In the genomic region with DNA sequence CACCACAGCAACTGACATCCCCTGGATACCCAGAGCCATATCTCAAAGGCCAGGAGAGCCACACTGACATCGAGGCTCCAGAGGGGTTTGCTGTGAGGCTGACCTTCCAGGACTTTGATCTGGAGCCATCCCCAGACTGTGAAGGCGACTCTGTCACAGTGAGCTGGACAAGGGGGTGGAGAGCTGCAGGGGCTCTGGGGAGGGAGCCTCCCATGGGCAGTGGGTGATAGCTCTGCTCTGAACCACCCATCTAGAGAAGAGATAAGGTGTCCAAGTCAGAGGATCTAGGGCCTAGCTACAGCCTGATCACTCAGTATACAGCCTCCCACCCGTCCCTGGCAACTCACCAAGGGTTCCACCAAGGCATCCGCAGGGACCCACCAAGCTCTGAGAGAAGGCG, we compare ENCODE assay signal across 11 mouse cellular contexts. TPM values are rescaled to one million over a fixed set of nuclear protein-coding genes. Genes with fewer than 3 reads are reported as not detected.
DNase-seq lines count a peak whose midpoint lies in the region; ATAC-seq lines count a peak whose summit lies in the region.
"Had no signal": no experiment of that assay in that cellular context is flagged by ENCODE, and none has a peak within 500 bp of the region (broad histone marks: within the 10 kb centered on the region; RNA-seq: fewer than 3 reads in every experiment).

No protein-coding gene starts in this region.

- DNase-seq in adrenal gland, adult 2 months: peak; percentile 63
- no peak for DNase-seq in adrenal gland, adult 18-20 months (ENCODE audit: low spot score in 2 of 2)
- DNase-seq in kidney, adult 18-20 months: no peak
- no peak for DNase-seq in liver, embryonic 13.5 days
- DNase-seq in right cerebral cortex, adult 18-20 months: no peak
- no peak for DNase-seq in embryo, embryonic 10 days (ENCODE audit: low spot score)
- DNase-seq: lung, adult 18-20 months had no signal

- ATAC-seq in kidney, embryonic 16.5 days (ENCODE audit: low FRiP score, low TSS enrichment): peak; percentile 17; the same call in 1 of the 2 replicates
- ATAC-seq in liver, embryonic 13.5 days (ENCODE audit: low read depth): peak; percentile 56

- no peaks in the 10 kb centered on the region; the same call in 1 of the 2 replicates for H3K9me3 ChIP-seq in kidney, embryonic 16.5 days (ENCODE audit: low read length)
- H3K9me3 ChIP-seq in liver, embryonic 13.5 days (replicated peaks): no peaks in the 10 kb centered on the region
- H3K9me3 ChIP-seq: heart, embryonic 13.5 days had no signal

- H3K27me3 ChIP-seq in kidney, embryonic 16.5 days (ENCODE audit: insufficient read depth, low read length): no peaks in the 10 kb centered on the region
- no peaks in the 10 kb centered on the region for H3K27me3 ChIP-seq in liver, embryonic 13.5 days
- H3K27me3 ChIP-seq: heart, embryonic 13.5 days had no signal

- H3K4me3 ChIP-seq in kidney, embryonic 16.5 days (ENCODE audit: low read length): no peak overlapping the region
- peak overlapping the region; percentile 15; the same call in 1 of the 2 replicates for H3K4me3 ChIP-seq in brown adipose tissue, adult 24 weeks (ENCODE audit: insufficient read depth, low read depth, low read length)
- peak overlapping the region; percentile 12 for H3K4me3 ChIP-seq in liver, embryonic 13.5 days (replicated peaks)
- H3K4me3 ChIP-seq: heart, embryonic 13.5 days had no signal

- H3K4me2 ChIP-seq in kidney, embryonic 16.5 days (replicated peaks; ENCODE audit: low read depth, low read length): no peak overlapping the region
- H3K4me2 ChIP-seq in liver, embryonic 13.5 days: peak overlapping the region; percentile 47
- H3K4me2 ChIP-seq: heart, embryonic 13.5 days had no signal

- 52% methylated on average over 5 of the region's 5 CpGs for WGBS in kidney, embryonic 16.5 days
- 45% methylated on average over 5 of the region's 5 CpGs for WGBS in liver, embryonic 13.5 days (ENCODE audit: insufficient replicate concordance)

- no peaks in the 10 kb centered on the region for H3K36me3 ChIP-seq in kidney, embryonic 16.5 days (ENCODE audit: insufficient read depth, low read length)
- H3K36me3 ChIP-seq in liver, embryonic 13.5 days: no peaks in the 10 kb centered on the region
- H3K36me3 ChIP-seq: heart, embryonic 13.5 days had no signal

- 0 out of 2 replicates have a peak overlapping the region, but pooled peaks have one; percentile 27 for H3K27ac ChIP-seq in kidney, embryonic 16.5 days (ENCODE audit: low read length)
- H3K27ac ChIP-seq in brown adipose tissue, adult 24 weeks (replicated peaks; ENCODE audit: low read depth, low read length): peak overlapping the region; percentile 84
- H3K27ac ChIP-seq in liver, embryonic 13.5 days: peak overlapping the region; percentile 80
- H3K27ac ChIP-seq: heart, embryonic 13.5 days had no signal

- H3K4me1 ChIP-seq in kidney, embryonic 16.5 days (ENCODE audit: insufficient read depth, low read length): peaks cover 4% of the 10 kb centered on the region; the same call in 1 of the 2 replicates
- peaks cover 6% of the 10 kb centered on the region for H3K4me1 ChIP-seq in brown adipose tissue, adult 24 weeks (ENCODE audit: control insufficient read depth, insufficient read depth, insufficient read length, low read length)
- peaks cover 29% of the 10 kb centered on the region for H3K4me1 ChIP-seq in liver, embryonic 13.5 days (replicated peaks)

- H3K9ac ChIP-seq in kidney, embryonic 16.5 days (replicated peaks; ENCODE audit: low read length): no peak overlapping the region
- peak overlapping the region; percentile 50 for H3K9ac ChIP-seq in liver, embryonic 13.5 days
- H3K9ac ChIP-seq: heart, embryonic 13.5 days had no signal

RNA-seq across cellular contexts. Expression of a gene that starts 1.0 kb away (rescaled TPM):
- total RNA-seq in adrenal gland, adult 2 months (2021): 10 to 100 TPM; 20.6 to 22.0 TPM
- 11.2 and 13.4 TPM in 2 replicates for polyA plus RNA-seq in adrenal gland, adult 2 months (2012; rRNA removed)
- total RNA-seq in adrenal gland, adult 18-20 months (2021): 10 to 100 TPM; 22.7 to 22.8 TPM
- 1.8 and 2.2 TPM in 2 replicates for polyA plus RNA-seq in kidney, embryonic 16.5 days (2015; fragmentation: Nextera tagmentation; extraction: Ambion mirVana)
- polyA plus RNA-seq in brown adipose tissue, adult 24 weeks (2012; ENCODE audit: insufficient read depth, insufficient read length, missing spikeins): 15.6 and 18.9 TPM in 2 replicates
- polyA plus RNA-seq in liver, embryonic 13.5 days (2015; fragmentation: Nextera tagmentation; extraction: Ambion mirVana): 6.1 and 7.0 TPM in 2 replicates

RNA-seq across cellular contexts. Expression of a gene that starts 18.3 kb away (rescaled TPM):
- total RNA-seq in adrenal gland, adult 2 months (2021): 10 to 100 TPM; 48.6 to 68.2 TPM
- polyA plus RNA-seq in adrenal gland, adult 2 months (2012; rRNA removed): 20.3 and 27.2 TPM in 2 replicates
- total RNA-seq in adrenal gland, adult 18-20 months (2021): 10 to 100 TPM; 45.4 to 88.8 TPM
- polyA plus RNA-seq in kidney, embryonic 16.5 days (2015; fragmentation: Nextera tagmentation; extraction: Ambion mirVana): 11.7 and 13.9 TPM in 2 replicates
- 16.7 and 21.5 TPM in 2 replicates for polyA plus RNA-seq in brown adipose tissue, adult 24 weeks (2012; ENCODE audit: insufficient read depth, insufficient read length, missing spikeins)
- 7.5 and 8.4 TPM in 2 replicates for polyA plus RNA-seq in liver, embryonic 13.5 days (2015; fragmentation: Nextera tagmentation; extraction: Ambion mirVana)

RNA-seq across cellular contexts. Expression of a gene that starts 29.3 kb away (rescaled TPM):
- total RNA-seq in adrenal gland, adult 2 months (2021): 100 to 1,000 TPM in 1 of 2 experiments, 10 to 100 TPM in 1; 91.8 to 146 TPM
- 62.4 and 91.3 TPM in 2 replicates for polyA plus RNA-seq in adrenal gland, adult 2 months (2012; rRNA removed)
- total RNA-seq in adrenal gland, adult 18-20 months (2021): 100 to 1,000 TPM; 107 to 199 TPM
- polyA plus RNA-seq in kidney, embryonic 16.5 days (2015; fragmentation: Nextera tagmentation; extraction: Ambion mirVana): 5.8 and 6.6 TPM in 2 replicates
- 269 and 304 TPM in 2 replicates for polyA plus RNA-seq in brown adipose tissue, adult 24 weeks (2012; ENCODE audit: insufficient read depth, insufficient read length, missing spikeins)
- 2.9 and 3.9 TPM in 2 replicates for polyA plus RNA-seq in liver, embryonic 13.5 days (2015; fragmentation: Nextera tagmentation; extraction: Ambion mirVana)

RNA-seq across cellular contexts. Expression of a gene that starts 48.3 kb away (rescaled TPM):
- total RNA-seq in adrenal gland, adult 2 months (2021): 10 to 100 TPM; 45.4 to 72.3 TPM
- polyA plus RNA-seq in adrenal gland, adult 2 months (2012; rRNA removed): 10.1 and 14.8 TPM in 2 replicates
- 10 to 100 TPM; 48.3 to 69.2 TPM for total RNA-seq in adrenal gland, adult 18-20 months (2021)
- 28.6 and 29.0 TPM in 2 replicates for polyA plus RNA-seq in kidney, embryonic 16.5 days (2015; fragmentation: Nextera tagmentation; extraction: Ambion mirVana)
- 45.8 and 53.2 TPM in 2 replicates for polyA plus RNA-seq in brown adipose tissue, adult 24 weeks (2012; ENCODE audit: insufficient read depth, insufficient read length, missing spikeins)
- polyA plus RNA-seq in liver, embryonic 13.5 days (2015; fragmentation: Nextera tagmentation; extraction: Ambion mirVana): 21.1 and 23.9 TPM in 2 replicates
- total RNA-seq: common myeloid progenitor, adult 5-6 weeks had no signal

Comparison
In these comparisons a context has a peak if more than half of its experiments do, and no peak if none do; other contexts are left out.
1. H3K27ac ChIP-seq: peak in every context shown above with its lines; median percentile 84 in brown adipose tissue, adult 24 weeks; 80 in liver, embryonic 13.5 days; 27 in kidney, embryonic 16.5 days.